Mouse (Mus musculus) heart, embryonic 12.5 days (tissue): ENCODE measurements around the gene Eef1akmt4. TPM values are rescaled to one million over a fixed set of nuclear protein-coding genes. Genes with fewer than 3 reads are reported as not detected.

Experiments
- ATAC-seq: fragments of 200-750 bp; cut with Nextera tagmentation; 2 replicates; pipeline ENCODE4 v1.8.0; 2017; ENCODE audit warnings: moderate TSS enrichment, moderate library complexity; ENCODE audit not compliant: insufficient number of reproducible peaks, low FRiP score
- H3K27ac ChIP-seq: fragments of 300-500 bp; sonication (generic); 2 replicates; pipeline ENCODE4 v1.5.1; 2016; ENCODE audit warnings: mild to moderate bottlenecking, moderate library complexity; ENCODE audit not compliant: poor library complexity, severe bottlenecking
- H3K27me3 ChIP-seq: fragments of 300-500 bp; sonication (generic); replicated peaks from 2 replicates; pipeline ENCODE4 v1.6.1; 2016; ENCODE audit warnings: mild to moderate bottlenecking, moderate library complexity
- H3K36me3 ChIP-seq: fragments of 300-500 bp; sonication (generic); 2 replicates; pipeline ENCODE4 v1.6.1; 2016; ENCODE audit warnings: mild to moderate bottlenecking, moderate library complexity
- H3K4me1 ChIP-seq: fragments of 300-500 bp; sonication (generic); replicated peaks from 2 replicates; pipeline ENCODE4 v1.6.1; 2016; ENCODE audit warnings: mild to moderate bottlenecking
- H3K4me2 ChIP-seq: fragments of 300-500 bp; sonication (generic); 2 replicates; pipeline ENCODE4 v1.6.1; 2016; ENCODE audit warnings: mild to moderate bottlenecking, moderate library complexity
- H3K4me3 ChIP-seq: fragments of 300-500 bp; sonication (generic); 2 replicates; pipeline ENCODE4 v1.5.1; 2016; ENCODE audit warnings: mild to moderate bottlenecking
- H3K9ac ChIP-seq: fragments of 300-500 bp; sonication (generic); 2 replicates; pipeline ENCODE4 v1.6.1; 2016; ENCODE audit warnings: mild to moderate bottlenecking, moderate library complexity
- H3K9me3 ChIP-seq: fragments of 300-500 bp; sonication (generic); replicated peaks from 2 replicates; pipeline ENCODE4 v1.6.1; 2016; ENCODE audit warnings: mild to moderate bottlenecking, moderate library complexity
- WGBS: fragments of 180-500 bp; shearing (Covaris S2); methylation state at CpG from one replicate; pipeline ENCODE4 v1.1.7; 2016; 5-methylcytosine and 5-hydroxymethylcytosine counted together
- polyA plus RNA-seq: library from polyadenylated mRNA; unstranded; fragments of >200 nt; fragmentation: Nextera tagmentation; extraction: Ambion mirVana; gene quantifications from 2 replicates; pipeline ENCODE4 v1.2.1, GENCODE M21; 2016

Eef1akmt4 gene
- polyA plus RNA-seq = 16.3 and 20.1 TPM in 2 replicates

DNA sequence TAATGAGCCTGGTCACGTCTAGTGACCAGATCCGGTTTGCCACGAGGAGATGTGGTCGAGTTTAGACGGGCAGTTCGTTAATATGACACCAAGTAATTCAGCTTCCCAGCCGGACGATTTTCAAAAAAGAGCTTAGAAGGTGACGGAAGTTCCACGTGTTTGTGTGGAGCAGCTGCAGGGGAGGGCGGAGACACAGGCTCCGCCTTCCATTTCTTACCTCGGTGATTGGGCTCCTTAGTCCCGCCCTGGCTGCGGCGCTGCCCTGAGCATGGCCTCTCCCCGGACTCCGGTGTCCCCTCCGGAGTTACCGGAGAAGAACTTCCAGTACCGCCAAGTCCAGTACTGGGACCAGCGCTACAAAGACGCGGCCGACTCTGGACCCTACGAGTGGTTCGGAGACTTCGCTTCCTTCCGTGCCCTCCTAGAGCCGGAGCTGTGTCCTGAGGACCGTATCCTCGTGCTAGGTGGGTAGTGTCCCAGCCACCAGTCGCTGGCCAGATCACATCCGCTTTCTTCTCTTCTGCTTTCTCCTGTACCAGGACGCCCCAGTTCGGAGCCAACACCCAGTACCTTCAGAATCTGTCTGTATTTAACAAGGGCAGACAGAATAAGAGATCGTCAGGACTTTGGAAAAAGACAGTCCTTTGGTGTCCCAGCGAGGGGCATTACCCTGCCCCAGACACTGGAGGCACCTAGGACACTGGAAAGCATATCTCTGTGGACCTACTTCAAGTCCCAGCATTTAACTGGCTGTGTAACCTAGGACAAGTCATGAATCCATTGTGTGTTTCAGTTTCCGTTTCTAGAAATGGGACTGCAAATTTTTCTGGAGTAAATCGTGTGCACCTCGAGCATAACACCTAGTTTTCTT is at the start of gene Eef1akmt4, which contains the start of the genes Gm49333 and Alg3:
Eef1akmt4 (plus strand) TSS at position 237 of the 871 bp plus-strand sequence.
Gm49333 (plus strand) TSS at position 254 of the 871 bp plus-strand sequence.
Alg3 (minus strand) TSS at position 379 of the 871 bp plus-strand sequence.
- Histone ChIP-seq H3K4me3 (peak within 1 kb of the TSS; percentile 98), H3K27ac (peak within 1 kb of the TSS; percentile 67), H3K4me1 (peaks cover 11% of the 10 kb centered on the region), H3K9ac (peak within 1 kb of the TSS; percentile 97), H3K27me3 (no peaks in the 10 kb centered on the region), H3K4me2 (peak within 1 kb of the TSS; percentile 93), H3K36me3 (peaks cover 19% of the 10 kb centered on the region), H3K9me3 (no peaks in the 10 kb centered on the region)
- 2% methylated on average over 41 of the region's 41 CpGs for WGBS
- peak; percentile 94 for ATAC-seq

DNA sequence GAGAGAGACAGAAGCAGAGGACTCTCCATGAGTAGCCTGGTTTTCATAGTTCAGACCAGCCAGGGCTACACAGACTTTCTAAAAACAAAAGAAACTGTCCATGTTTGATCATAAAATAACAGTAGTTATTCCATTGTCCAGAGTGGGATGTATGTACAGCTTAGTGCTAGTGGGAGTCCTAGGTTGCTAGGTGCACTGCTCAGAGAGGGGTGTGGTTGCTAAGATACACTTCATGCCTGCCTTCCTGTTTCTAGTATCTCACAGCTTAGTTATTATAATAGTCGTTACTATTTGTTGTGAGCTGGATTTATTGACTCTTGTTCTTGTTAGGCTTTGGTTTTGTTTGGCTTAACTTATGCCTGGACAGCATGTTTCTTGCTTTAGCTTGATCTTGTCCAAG is 46.3 kb upstream of the Eef1akmt4 start:
- 83% methylated on average over 1 of the region's 1 CpGs for WGBS
- H3K4me3 ChIP-seq = no peak overlapping the region
- H3K4me2 ChIP-seq = no peak overlapping the region
- no peaks in the 10 kb centered on the region for H3K9me3 ChIP-seq
- H3K36me3 ChIP-seq = peaks cover 34% of the 10 kb centered on the region
- H3K9ac ChIP-seq = no peak overlapping the region
- ATAC-seq = no peak
- no peaks in the 10 kb centered on the region for H3K4me1 ChIP-seq
- no peak overlapping the region for H3K27ac ChIP-seq
- 0 out of 2 replicates have a peak, but pooled peaks cover 3% of the 10 kb centered on the region for H3K27me3 ChIP-seq

DNA sequence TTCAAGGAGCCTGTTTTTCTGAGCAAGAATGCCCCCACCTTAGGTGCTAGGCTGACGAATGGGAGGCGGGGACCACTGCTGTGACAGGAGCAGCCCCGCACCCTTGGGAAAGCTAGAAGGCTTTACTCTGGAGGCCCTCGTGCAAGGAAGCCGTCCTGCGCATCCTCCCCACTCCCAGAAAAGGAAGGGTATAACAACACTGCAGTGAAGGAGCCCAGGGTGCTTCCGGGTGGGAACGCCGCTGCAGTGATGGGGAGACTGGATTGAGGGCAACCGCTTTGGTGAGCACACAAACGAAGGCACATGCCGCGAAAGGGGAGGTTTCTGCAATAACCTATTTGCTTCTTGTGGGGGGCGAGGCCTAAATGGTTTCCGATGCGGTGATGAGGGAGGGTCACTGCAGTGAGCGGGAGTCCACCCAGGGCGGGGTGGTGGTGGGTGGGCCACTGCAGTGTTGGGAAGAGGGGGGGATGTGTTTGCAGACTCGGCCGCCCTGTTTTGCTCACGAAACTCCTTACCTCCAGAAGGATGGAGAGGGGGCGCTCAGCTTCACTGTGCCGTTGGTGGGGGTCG is 21.9 kb upstream of the Eef1akmt4 start, which contains the start of gene Vwa5b2:
Vwa5b2 (plus strand) TSS at position 106 of the 573 bp plus-strand sequence.
- H3K36me3 ChIP-seq = no peaks in the 10 kb centered on the region
- H3K27ac ChIP-seq = no peak within 1 kb of the TSS
- H3K27me3 ChIP-seq = peaks cover 64% of the 10 kb centered on the region
- peak within 1 kb of the TSS; percentile 85 for H3K4me2 ChIP-seq
- H3K9me3 ChIP-seq = no peaks in the 10 kb centered on the region
- H3K4me3 ChIP-seq = peak within 1 kb of the TSS; percentile 55
- WGBS = 1% methylated on average over 24 of the region's 24 CpGs
- ATAC-seq = no peak
- H3K4me1 ChIP-seq = peaks cover 22% of the 10 kb centered on the region
- H3K9ac ChIP-seq = peak within 1 kb of the TSS; percentile 59

DNA sequence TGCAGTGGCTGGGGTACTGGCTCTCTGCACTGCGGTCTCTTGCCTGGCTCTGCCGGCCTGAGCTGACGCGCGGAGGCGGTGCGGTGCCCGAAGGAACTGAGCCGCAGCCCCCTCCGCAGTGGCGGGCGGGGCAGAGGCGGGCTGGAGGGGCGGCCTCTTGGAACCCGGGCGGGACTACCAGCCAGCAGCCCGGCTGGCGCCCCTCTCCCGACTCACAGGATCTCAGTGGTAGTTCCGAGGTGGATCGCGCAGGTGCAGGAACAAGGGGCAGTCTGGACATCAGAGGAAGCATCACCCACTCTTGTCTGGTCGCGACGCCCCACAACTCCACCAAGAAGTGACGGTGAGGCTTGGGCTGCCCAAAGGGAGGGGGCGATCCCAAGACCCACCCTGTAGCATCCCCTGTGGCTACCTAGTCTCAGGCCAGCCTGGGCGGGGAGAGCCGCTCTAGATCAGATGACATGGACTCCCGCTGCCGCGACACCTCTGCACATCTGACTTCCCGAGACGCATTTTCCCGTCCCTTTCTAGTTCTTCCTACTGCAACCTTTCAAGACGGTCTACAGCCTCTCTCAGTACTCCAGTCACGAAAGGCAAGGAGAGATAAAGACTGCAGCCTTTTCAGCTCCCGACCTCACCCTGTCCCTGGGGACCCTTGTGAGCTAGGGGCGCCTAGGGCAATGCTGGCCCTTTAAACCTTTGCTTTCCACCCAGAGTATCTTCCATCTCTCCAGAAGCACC is 21.3 kb upstream of the Eef1akmt4 start:
- under 1% methylated on average over 39 of the region's 39 CpGs for WGBS
- H3K4me3 ChIP-seq = peak overlapping the region; percentile 55
- peak overlapping the region; percentile 85 for H3K4me2 ChIP-seq
- H3K27me3 ChIP-seq = peaks cover 69% of the 10 kb centered on the region
- H3K9me3 ChIP-seq = no peaks in the 10 kb centered on the region
- H3K27ac ChIP-seq = no peak overlapping the region
- H3K36me3 ChIP-seq = no peaks in the 10 kb centered on the region
- H3K9ac ChIP-seq = peak overlapping the region; percentile 59
- ATAC-seq = peak; percentile 62; the same call in 1 of the 2 replicates
- H3K4me1 ChIP-seq = peaks cover 22% of the 10 kb centered on the region

- H3K4me1 ChIP-seq = peaks cover 22% of the 10 kb centered on the region
- ATAC-seq = no peak
- H3K9me3 ChIP-seq = no peaks in the 10 kb centered on the region
- H3K36me3 ChIP-seq = no peaks in the 10 kb centered on the region
- H3K27ac ChIP-seq = no peak overlapping the region
- peak overlapping the region; percentile 85 for H3K4me2 ChIP-seq
- peaks cover 74% of the 10 kb centered on the region for H3K27me3 ChIP-seq
- peak overlapping the region; percentile 55 for H3K4me3 ChIP-seq
- no peak overlapping the region for H3K9ac ChIP-seq
- 4% methylated on average over 17 of the region's 17 CpGs for WGBS
These were observed 20.7 kb upstream of the Eef1akmt4 start for GRCm38 (mm10) chr16:20590680-20591038.

DNA sequence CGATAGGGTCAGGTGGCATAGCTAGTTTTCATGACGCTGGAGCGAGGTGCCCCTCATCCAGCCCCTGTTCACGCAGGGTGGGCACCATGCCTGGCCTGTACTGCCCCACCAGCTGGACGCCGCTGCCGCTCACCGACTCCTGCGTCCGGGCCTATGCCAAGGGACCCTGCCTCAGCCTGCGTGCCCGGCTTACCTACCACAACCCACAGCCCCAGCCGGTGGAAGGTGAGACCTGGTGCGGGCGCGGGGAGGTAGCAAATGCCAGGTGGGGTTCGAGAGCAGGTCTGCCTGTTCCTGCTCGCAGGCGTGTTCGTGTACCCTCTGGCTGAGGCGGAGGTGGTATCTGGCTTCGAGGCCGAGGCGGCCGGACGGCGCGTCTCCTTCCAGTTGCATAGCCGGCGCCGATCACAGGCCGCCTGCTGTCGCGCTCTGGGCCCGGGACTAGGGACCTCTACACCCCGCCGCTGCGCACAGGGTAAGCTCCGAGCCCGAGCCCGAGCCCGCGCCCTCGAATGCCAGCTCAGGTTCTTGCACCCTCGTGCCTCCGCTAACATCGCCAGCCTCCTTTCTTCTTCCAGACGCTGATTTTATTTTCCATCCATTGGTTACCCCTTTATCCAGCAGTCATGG is 20.2 kb upstream of the Eef1akmt4 start:
- Histone ChIP-seq H3K9me3 (no peaks in the 10 kb centered on the region), H3K4me2 (peak overlapping the region; percentile 85), H3K9ac (peak overlapping the region; percentile 49), H3K27me3 (peaks cover 74% of the 10 kb centered on the region), H3K36me3 (no peaks in the 10 kb centered on the region), H3K27ac (no peak overlapping the region), H3K4me1 (peaks cover 22% of the 10 kb centered on the region), H3K4me3 (peak overlapping the region; percentile 55)
- WGBS = 5% methylated on average over 48 of the region's 48 CpGs
- ATAC-seq = no peak

DNA sequence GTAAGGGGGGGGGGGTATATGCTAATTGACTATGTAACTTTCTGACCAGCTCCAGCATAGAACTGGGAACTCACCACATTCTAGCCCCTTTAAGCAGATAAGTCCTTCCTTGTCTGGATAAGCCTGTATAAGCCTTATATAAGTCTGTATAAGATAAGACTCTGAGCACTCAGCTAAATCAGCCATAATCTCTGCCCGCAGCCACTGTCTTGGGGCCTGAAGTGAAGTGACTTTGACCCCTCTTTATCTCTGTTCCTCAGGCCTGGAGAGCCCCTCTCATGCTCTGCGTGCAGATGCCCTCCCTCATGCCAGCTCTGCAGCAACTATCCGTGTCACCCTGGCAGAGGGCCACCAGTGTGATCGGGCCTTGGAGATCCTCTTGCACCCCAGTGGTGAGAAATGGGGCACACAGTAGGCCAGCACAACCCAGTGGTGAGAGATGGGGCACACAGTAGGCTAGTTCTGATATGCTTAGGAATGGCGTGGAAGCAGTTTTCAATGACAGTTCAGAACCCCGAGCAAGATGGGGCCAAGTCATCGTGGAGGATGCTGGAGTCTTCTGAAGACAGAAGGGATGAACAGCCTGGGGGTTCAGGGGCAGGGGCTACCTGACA is 16.2 kb upstream of the Eef1akmt4 start:
- Histone ChIP-seq H3K4me1 (peaks cover 13% of the 10 kb centered on the region), H3K4me3 (no peak overlapping the region), H3K9me3 (no peaks in the 10 kb centered on the region), H3K4me2 (no peak overlapping the region), H3K27me3 (peaks cover 53% of the 10 kb centered on the region), H3K36me3 (no peaks in the 10 kb centered on the region), H3K9ac (no peak overlapping the region), H3K27ac (no peak overlapping the region)
- peak; percentile 22; the same call in 1 of the 2 replicates for ATAC-seq
- 63% methylated on average over 7 of the region's 7 CpGs for WGBS

- H3K9ac ChIP-seq = no peak overlapping the region
- H3K9me3 ChIP-seq = no peaks in the 10 kb centered on the region
- no peak overlapping the region for H3K4me2 ChIP-seq
- WGBS = 76% methylated on average over 4 of the region's 4 CpGs
- no peak for ATAC-seq
- H3K4me1 ChIP-seq = peaks cover 7% of the 10 kb centered on the region
- no peaks in the 10 kb centered on the region for H3K36me3 ChIP-seq
- no peak overlapping the region for H3K4me3 ChIP-seq
- peaks cover 50% of the 10 kb centered on the region for H3K27me3 ChIP-seq
- no peak overlapping the region for H3K27ac ChIP-seq
These were observed 15.7 kb upstream of the Eef1akmt4 start for GRCm38 (mm10) chr16:20595737-20596136.

- Histone ChIP-seq H3K4me2 (no peak overlapping the region), H3K36me3 (no peaks in the 10 kb centered on the region), H3K9me3 (no peaks in the 10 kb centered on the region), H3K27ac (no peak overlapping the region), H3K4me3 (no peak overlapping the region), H3K4me1 (no peaks in the 10 kb centered on the region), H3K27me3 (peaks cover 41% of the 10 kb centered on the region), H3K9ac (no peak overlapping the region)
- no peak for ATAC-seq
- WGBS = 57% methylated on average over 7 of the region's 7 CpGs
These were observed 14.5 kb upstream of the Eef1akmt4 start for GRCm38 (mm10) chr16:20596687-20597441.

GRCm38 (mm10) chr16:20600511-20600910 is 10.9 kb upstream of the Eef1akmt4 start:
- Histone ChIP-seq H3K36me3 (peaks cover 18% of the 10 kb centered on the region), H3K27me3 (peaks cover 6% of the 10 kb centered on the region), H3K9ac (no peak overlapping the region), H3K4me3 (no peak overlapping the region), H3K9me3 (no peaks in the 10 kb centered on the region), H3K4me2 (no peak overlapping the region), H3K27ac (no peak overlapping the region), H3K4me1 (no peaks in the 10 kb centered on the region)
- WGBS = 69% methylated on average over 5 of the region's 5 CpGs
- no peak for ATAC-seq
